Mouse (Mus musculus) WW6 (cell line): ENCODE results near the gene Vmn1r237.

Experiments used
- DNase-seq: peaks from one replicate; pipeline ENCODE4 v3.0.0-alpha.2; 2013; ENCODE audit warnings: low read depth, low spot score

The Vmn1r237 gene

GRCm38 (mm10) chr17:21311565-21311964 lies at the start of gene Vmn1r237:
Gene Vmn1r237, plus strand, starts transcription at chr17:21311865.
- no peak for DNase-seq

- peak; percentile 29 for DNase-seq
Measured at GRCm38 (mm10) chr17:21272103-21272502, 39.6 kb upstream of the Vmn1r237 start.

- DNase-seq = no peak
Measured at GRCm38 (mm10) chr17:21282642-21283041, 29.0 kb upstream of the Vmn1r237 start, which contains the start of gene Vmn1r236. Gene Vmn1r236, plus strand, starts transcription at chr17:21282942.

- no peak for DNase-seq
Measured at GRCm38 (mm10) chr17:21284395-21284794, 27.3 kb upstream of the Vmn1r237 start.

- DNase-seq = no peak
Measured at GRCm38 (mm10) chr17:21289695-21290094, 22.0 kb upstream of the Vmn1r237 start.
